Mouse (Mus musculus) embryonic facial prominence, embryonic 14.5 days (tissue): Measurements from ENCODE around the gene Polr2f. TPM values are rescaled to one million over a fixed set of nuclear protein-coding genes. Genes with fewer than 3 reads are reported as not detected.

Source experiments
- ATAC-seq: fragments of 200-750 bp; cut with Nextera tagmentation; 2 replicates; pipeline ENCODE4 v1.8.0; 2017; ENCODE audit warnings: low read depth, moderate number of reproducible peaks, moderate TSS enrichment
- DNase-seq: peaks from one replicate; pipeline ENCODE4 v3.0.0-alpha.2; 2015; ENCODE audit warnings: low spot score
- H3K27ac ChIP-seq: fragments of 300-500 bp; sonication (generic); replicated peaks from 2 replicates; pipeline ENCODE4 v1.5.1; 2014; ENCODE audit warnings: low read depth, mild to moderate bottlenecking, low read length, moderate library complexity
- H3K27me3 ChIP-seq: fragments of 300-500 bp; sonication (generic); replicated peaks from 2 replicates; pipeline ENCODE4 v1.6.1; 2014; ENCODE audit warnings: low read length; ENCODE audit not compliant: control insufficient read depth, insufficient read depth
- H3K36me3 ChIP-seq: fragments of 300-500 bp; sonication (generic); 2 replicates; pipeline ENCODE4 v1.6.1; 2014; ENCODE audit warnings: low read length, mixed read lengths; ENCODE audit not compliant: control insufficient read depth, insufficient read depth
- H3K4me1 ChIP-seq: fragments of 300-500 bp; sonication (generic); 2 replicates; pipeline ENCODE4 v1.6.1; 2014; ENCODE audit warnings: antibody characterized with exemption, low read length; ENCODE audit not compliant: control insufficient read depth, insufficient read depth
- H3K4me2 ChIP-seq: fragments of 300-500 bp; sonication (generic); 2 replicates; pipeline ENCODE4 v1.6.1; 2014; ENCODE audit warnings: low read depth, mild to moderate bottlenecking, low read length, moderate library complexity, mixed read lengths
- H3K4me3 ChIP-seq: fragments of 300-500 bp; sonication (generic); 2 replicates; pipeline ENCODE4 v1.5.1; 2014; ENCODE audit warnings: low read depth, mild to moderate bottlenecking, low read length
- H3K9ac ChIP-seq: fragments of 300-500 bp; sonication (generic); 2 replicates; pipeline ENCODE4 v1.6.1; 2014; ENCODE audit warnings: low read depth, mild to moderate bottlenecking, low read length, moderate library complexity, mixed read lengths
- H3K9me3 ChIP-seq: fragments of 300-500 bp; sonication (generic); 2 replicates; pipeline ENCODE4 v1.6.1; 2016; ENCODE audit warnings: low read length; ENCODE audit not compliant: control insufficient read depth
- WGBS: fragments of 180-500 bp; shearing (Covaris S2); extraction: QIAGEN DNeasy Blood & Tissue Kit; methylation state at CpG from one replicate; pipeline ENCODE4 v1.1.7; 2014; 5-methylcytosine and 5-hydroxymethylcytosine counted together
- polyA plus RNA-seq: library from polyadenylated mRNA; unstranded; fragments of >200 nt; fragmentation: Nextera tagmentation; extraction: Ambion mirVana; gene quantifications from 2 replicates; pipeline ENCODE4 v1.2.1, GENCODE M21; 2014

Polr2f gene
- polyA plus RNA-seq, 1 experiment from 2014 or later: 305 TPM

GRCm38 (mm10) chr15:79134496-79135270 lies 6.1 kb upstream of the Polr2f start:
- Histone ChIP-seq H3K9ac (no peak overlapping the region), H3K4me1 (no peaks in the 10 kb centered on the region), H3K4me2 (no peak overlapping the region), H3K27me3 (no peaks in the 10 kb centered on the region), H3K9me3 (no peaks in the 10 kb centered on the region), H3K4me3 (no peak overlapping the region), H3K36me3 (peaks cover 50% of the 10 kb centered on the region), H3K27ac (no peak overlapping the region)
- no peak for DNase-seq
- no peak for ATAC-seq
- 90% methylated on average over 9 of the region's 9 CpGs for WGBS

- Histone ChIP-seq H3K4me3 (no peak overlapping the region), H3K27ac (no peak overlapping the region), H3K4me1 (0 out of 2 replicates have a peak, but pooled peaks cover under 1% of the 10 kb centered on the region), H3K27me3 (no peaks in the 10 kb centered on the region), H3K4me2 (no peak overlapping the region), H3K36me3 (peaks cover 44% of the 10 kb centered on the region), H3K9ac (no peak overlapping the region), H3K9me3 (no peaks in the 10 kb centered on the region)
- WGBS: 68% methylated on average over 9 of the region's 9 CpGs
- ATAC-seq: peak; percentile 17; the same call in 1 of the 2 replicates
- no peak for DNase-seq
These were observed 5.5 kb upstream of the Polr2f start for GRCm38 (mm10) chr15:79135332-79135731.

GRCm38 (mm10) chr15:79135783-79136575 lies 4.8 kb upstream of the Polr2f start:
- peaks cover 37% of the 10 kb centered on the region for H3K36me3 ChIP-seq
- DNase-seq: peak; percentile 42
- no peaks in the 10 kb centered on the region for H3K27me3 ChIP-seq
- H3K4me3 ChIP-seq: no peak overlapping the region
- WGBS: 56% methylated on average over 11 of the region's 11 CpGs
- 0 out of 2 replicates have a peak, but pooled peaks have one; percentile 38 for ATAC-seq
- no peak overlapping the region for H3K4me2 ChIP-seq
- no peak overlapping the region for H3K9ac ChIP-seq
- H3K27ac ChIP-seq: no peak overlapping the region
- H3K9me3 ChIP-seq: no peaks in the 10 kb centered on the region
- 0 out of 2 replicates have a peak, but pooled peaks cover 3% of the 10 kb centered on the region for H3K4me1 ChIP-seq

- Histone ChIP-seq H3K36me3 (peaks cover 10% of the 10 kb centered on the region), H3K4me3 (no peak overlapping the region), H3K4me1 (peaks cover 8% of the 10 kb centered on the region; the same call in 1 of the 2 replicates), H3K9ac (no peak overlapping the region), H3K4me2 (no peak overlapping the region), H3K27me3 (no peaks in the 10 kb centered on the region), H3K27ac (no peak overlapping the region), H3K9me3 (no peaks in the 10 kb centered on the region)
- WGBS: 65% methylated on average over 10 of the region's 10 CpGs
- DNase-seq (no peak), ATAC-seq (no peak)
These were observed 1.2 kb upstream of the Polr2f start for GRCm38 (mm10) chr15:79139640-79140039.

GRCm38 (mm10) chr15:79141566-79141917 lies 733 bp downstream of the Polr2f start:
- Histone ChIP-seq H3K9me3 (no peaks in the 10 kb centered on the region), H3K9ac (peak overlapping the region; percentile 84), H3K4me2 (peak overlapping the region; percentile 81), H3K27me3 (no peaks in the 10 kb centered on the region), H3K27ac (no peak overlapping the region; the same call in 1 of the 2 replicates), H3K4me1 (peaks cover 8% of the 10 kb centered on the region; the same call in 1 of the 2 replicates), H3K36me3 (peaks cover 27% of the 10 kb centered on the region), H3K4me3 (peak overlapping the region; percentile 86)
- 2% methylated on average over 7 of the region's 7 CpGs for WGBS
- DNase-seq (no peak), ATAC-seq (0 out of 2 replicates have a peak, but pooled peaks have one; percentile 13)

GRCm38 (mm10) chr15:79143316-79143715 lies 2.5 kb downstream of the Polr2f start:
- no peak overlapping the region for H3K4me3 ChIP-seq
- no peaks in the 10 kb centered on the region for H3K27me3 ChIP-seq
- no peak overlapping the region for H3K4me2 ChIP-seq
- H3K36me3 ChIP-seq: peaks cover 44% of the 10 kb centered on the region
- H3K4me1 ChIP-seq: peaks cover 8% of the 10 kb centered on the region; the same call in 1 of the 2 replicates
- 83% methylated on average over 12 of the region's 12 CpGs for WGBS
- H3K9ac ChIP-seq: peak overlapping the region; percentile 25; the same call in 1 of the 2 replicates
- H3K27ac ChIP-seq: no peak overlapping the region
- H3K9me3 ChIP-seq: no peaks in the 10 kb centered on the region
- ATAC-seq: no peak
- DNase-seq: no peak

GRCm38 (mm10) chr15:79144021-79144420 lies 3.2 kb downstream of the Polr2f start:
- H3K36me3 ChIP-seq: peaks cover 48% of the 10 kb centered on the region
- peak overlapping the region; percentile 33; the same call in 1 of the 2 replicates for H3K27ac ChIP-seq
- WGBS: 73% methylated on average over 8 of the region's 8 CpGs
- no peak overlapping the region for H3K4me2 ChIP-seq
- no peaks in the 10 kb centered on the region for H3K9me3 ChIP-seq
- DNase-seq (peak; percentile 56), ATAC-seq (no peak)
- no peak overlapping the region for H3K9ac ChIP-seq
- no peaks in the 10 kb centered on the region for H3K27me3 ChIP-seq
- no peak overlapping the region for H3K4me3 ChIP-seq
- H3K4me1 ChIP-seq: peaks cover 8% of the 10 kb centered on the region; the same call in 1 of the 2 replicates

GRCm38 (mm10) chr15:79145522-79145921 lies 4.7 kb downstream of the Polr2f start:
- peaks cover 59% of the 10 kb centered on the region for H3K36me3 ChIP-seq
- H3K9me3 ChIP-seq: no peaks in the 10 kb centered on the region
- DNase-seq (no peak), ATAC-seq (no peak)
- no peak overlapping the region for H3K4me2 ChIP-seq
- no peak overlapping the region for H3K4me3 ChIP-seq
- H3K27me3 ChIP-seq: no peaks in the 10 kb centered on the region
- no peak overlapping the region for H3K27ac ChIP-seq
- 91% methylated on average over 7 of the region's 7 CpGs for WGBS
- no peak overlapping the region for H3K9ac ChIP-seq
- peaks cover 6% of the 10 kb centered on the region; the same call in 1 of the 2 replicates for H3K4me1 ChIP-seq
